Mouse (Mus musculus) heart, postnatal 0 days (tissue): ENCODE measurements around the gene Pusl1. TPM values are rescaled to one million over a fixed set of nuclear protein-coding genes. Genes with fewer than 3 reads are reported as not detected.

Experiments
- ATAC-seq: fragments of 200-750 bp; cut with Nextera tagmentation; 2 replicates; pipeline ENCODE4 v1.8.0; 2017; ENCODE audit warnings: low read depth, moderate number of reproducible peaks, moderate library complexity; ENCODE audit not compliant: insufficient read depth
- DNase-seq: peaks from one replicate; pipeline ENCODE4 v3.0.0-alpha.2; 2016; ENCODE audit warnings: low spot score
- H3K27ac ChIP-seq: fragments of 300-500 bp; sonication (generic); 2 replicates; pipeline ENCODE4 v1.5.1; 2014; ENCODE audit warnings: low read depth, mild to moderate bottlenecking
- H3K27me3 ChIP-seq: fragments of 300-500 bp; sonication (generic); 2 replicates; pipeline ENCODE4 v1.6.1; 2014; ENCODE audit warnings: low read length, mixed read lengths; ENCODE audit not compliant: control insufficient read depth, insufficient read depth
- H3K36me3 ChIP-seq: fragments of 300-500 bp; sonication (generic); replicated peaks from 2 replicates; pipeline ENCODE4 v1.6.1; 2014; ENCODE audit warnings: low read length, mixed read lengths; ENCODE audit not compliant: control insufficient read depth, insufficient read depth
- H3K4me1 ChIP-seq: fragments of 300-500 bp; sonication (generic); 2 replicates; pipeline ENCODE4 v1.6.1; 2014; ENCODE audit warnings: antibody characterized with exemption; ENCODE audit not compliant: control insufficient read depth, insufficient read depth
- H3K4me2 ChIP-seq: fragments of 300-500 bp; sonication (generic); 2 replicates; pipeline ENCODE4 v1.6.1; 2014; ENCODE audit warnings: low read depth, mild to moderate bottlenecking, low read length, moderate library complexity
- H3K4me3 ChIP-seq: fragments of 300-500 bp; sonication (generic); 2 replicates; pipeline ENCODE4 v1.5.1; 2014; ENCODE audit warnings: low read depth, low read length
- H3K9ac ChIP-seq: fragments of 300-500 bp; sonication (generic); replicated peaks from 2 replicates; pipeline ENCODE4 v1.6.1; 2014; ENCODE audit warnings: low read depth, low read length, mixed read lengths
- H3K9me3 ChIP-seq: fragments of 300-500 bp; sonication (generic); replicated peaks from 2 replicates; pipeline ENCODE4 v1.6.1; 2016; ENCODE audit warnings: low read length; ENCODE audit not compliant: control insufficient read depth
- CTCF ChIP-seq: IDR thresholded peaks from 2 replicates; pipeline ENCODE4 v1.5.1; 2016; ENCODE audit warnings: antibody characterized with exemption, control low read depth, low read depth
- EP300 ChIP-seq: IDR thresholded peaks from 2 replicates; pipeline ENCODE4 v1.6.1; 2016; ENCODE audit warnings: antibody characterized with exemption, low read depth
- WGBS: fragments of 180-500 bp; shearing (Covaris S2); extraction: QIAGEN DNeasy Blood & Tissue Kit; methylation state at CpG from one replicate; pipeline ENCODE4 v1.1.7; 2014; 5-methylcytosine and 5-hydroxymethylcytosine counted together
- polyA plus RNA-seq: library from polyadenylated mRNA; unstranded; fragments of >200 nt; fragmentation: Nextera tagmentation; extraction: Ambion mirVana; gene quantifications from 2 replicates; pipeline ENCODE4 v1.2.1, GENCODE M21; 2015
- total RNA-seq: library from RNA; depleted of rRNA; stranded (reverse); fragments of >200 nt; gene quantifications from 2 replicates; pipeline ENCODE4 v1.2.3, GENCODE M21; 2014; ENCODE audit warnings: low replicate concordance

The Pusl1 gene
- total and polyA plus RNA-seq, 2 experiments from 2014 or later, result 22.3 to 33.9 TPM

- Histone ChIP-seq H3K9ac (no peak overlapping the region), H3K4me3 (no peak overlapping the region), H3K4me2 (no peak overlapping the region), H3K27me3 (no peaks in the 10 kb centered on the region), H3K4me1 (peaks cover 29% of the 10 kb centered on the region), H3K27ac (no peak overlapping the region), H3K9me3 (no peaks in the 10 kb centered on the region), H3K36me3 (peaks cover 46% of the 10 kb centered on the region)
- no peak for ATAC-seq
- TF ChIP-seq EP300, result no peak
- TF ChIP-seq CTCF, result no peak
- no peak for DNase-seq
- WGBS, result 88% methylated on average over 2 of the region's 2 CpGs
Observed at GRCm38 (mm10) chr4:155898318-155898717, 6.7 kb upstream of the Pusl1 start.

- Histone ChIP-seq H3K9me3 (no peaks in the 10 kb centered on the region), H3K4me3 (no peak overlapping the region), H3K4me1 (peaks cover 25% of the 10 kb centered on the region), H3K4me2 (no peak overlapping the region), H3K27ac (no peak overlapping the region), H3K9ac (no peak overlapping the region), H3K36me3 (peaks cover 28% of the 10 kb centered on the region), H3K27me3 (no peaks in the 10 kb centered on the region)
- DNase-seq (no peak), ATAC-seq (no peak)
- WGBS, result 96% methylated on average over 12 of the region's 12 CpGs
- TF ChIP-seq EP300, result no peak
- no peak for TF ChIP-seq CTCF
Observed at GRCm38 (mm10) chr4:155896461-155896860, 4.9 kb upstream of the Pusl1 start.

GRCm38 (mm10) chr4:155895826-155896225 is 4.2 kb upstream of the Pusl1 start:
- no peak for DNase-seq

GRCm38 (mm10) chr4:155895216-155895615 is 3.6 kb upstream of the Pusl1 start:
- Histone ChIP-seq H3K9ac (0 out of 2 replicates have a peak overlapping the region, but pooled peaks have one; percentile 16), H3K36me3 (peaks cover 26% of the 10 kb centered on the region), H3K9me3 (no peaks in the 10 kb centered on the region), H3K4me3 (peak overlapping the region; percentile 6; the same call in 1 of the 2 replicates), H3K4me2 (peak overlapping the region; percentile 99), H3K4me1 (peaks cover 27% of the 10 kb centered on the region), H3K27ac (peak overlapping the region; percentile 72), H3K27me3 (no peaks in the 10 kb centered on the region)
- TF ChIP-seq CTCF, result no peak
- TF ChIP-seq EP300, result no peak
- 35% methylated on average over 6 of the region's 6 CpGs for WGBS
- ATAC-seq (no peak), DNase-seq (no peak)

More at GRCm38 (mm10) chr4:155895826-155896225, 4.2 kb upstream of the Pusl1 start:
- H3K9ac ChIP-seq, result no peak overlapping the region
- no peak overlapping the region for H3K4me2 ChIP-seq
- H3K36me3 ChIP-seq, result peaks cover 28% of the 10 kb centered on the region
- no peaks in the 10 kb centered on the region for H3K27me3 ChIP-seq
- no peak overlapping the region for H3K27ac ChIP-seq
- peaks cover 25% of the 10 kb centered on the region for H3K4me1 ChIP-seq
- 78% methylated on average over 4 of the region's 4 CpGs for WGBS
- TF ChIP-seq CTCF, result no peak
- no peak for TF ChIP-seq EP300
- H3K9me3 ChIP-seq, result no peaks in the 10 kb centered on the region
- no peak overlapping the region for H3K4me3 ChIP-seq
- ATAC-seq, result no peak

- Histone ChIP-seq H3K4me2 (peak overlapping the region; percentile 99), H3K36me3 (peaks cover 21% of the 10 kb centered on the region), H3K9ac (0 out of 2 replicates have a peak overlapping the region, but pooled peaks have one; percentile 11), H3K9me3 (no peaks in the 10 kb centered on the region), H3K4me1 (peaks cover 27% of the 10 kb centered on the region), H3K27ac (peak overlapping the region; percentile 72), H3K27me3 (no peaks in the 10 kb centered on the region), H3K4me3 (peak overlapping the region; percentile 6; the same call in 1 of the 2 replicates)
- ATAC-seq (no peak), DNase-seq (no peak)
- TF ChIP-seq CTCF (no peak), EP300 (no peak)
- 18% methylated on average over 8 of the region's 8 CpGs for WGBS
Observed at GRCm38 (mm10) chr4:155894311-155894881, 2.8 kb upstream of the Pusl1 start.
